Mouse (Mus musculus): ENCODE results near the gene Rhoh.

DNA sequence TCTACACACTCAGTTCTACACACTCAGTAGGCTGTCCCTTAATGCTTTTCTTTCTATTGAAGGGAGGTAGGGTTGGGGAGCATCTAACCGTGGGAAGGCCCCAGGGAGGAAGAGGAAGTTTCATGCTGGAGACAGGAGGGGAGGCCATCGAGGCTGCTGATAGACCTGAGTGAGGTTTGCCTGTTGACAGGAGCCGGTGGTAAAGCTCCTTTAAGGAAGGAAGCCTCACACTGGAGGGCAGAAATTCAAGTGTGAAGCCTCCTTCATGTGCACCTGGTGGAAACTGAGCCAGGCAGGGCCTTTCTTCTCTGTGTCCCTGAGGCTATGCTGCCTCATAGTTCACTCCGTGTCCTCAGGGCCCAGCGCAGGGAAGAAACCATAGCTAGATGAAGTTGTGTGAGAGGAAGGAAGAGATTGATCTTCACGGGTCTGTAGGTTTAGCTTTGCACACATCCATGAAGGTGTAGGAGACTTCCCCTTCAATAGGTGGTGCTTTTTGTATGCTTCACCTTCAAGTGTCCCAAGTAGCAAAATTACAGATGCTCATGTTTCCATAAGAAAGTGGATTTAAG is 34.2 kb downstream of the Rhoh start:
- TF ChIP-seq GATA1 (IDR thresholded peaks at IDR 0.05; ENCODE audit: borderline replicate concordance, low read length), result no peak
- TF ChIP-seq FLI1 (IDR thresholded peaks at IDR 0.05; ENCODE audit: low read length), result no peak
